Mouse (Mus musculus) erythroblast, embryonic 14.5 days (primary cell): ENCODE measurements around the gene Trappc11. TPM values are rescaled to one million over a fixed set of nuclear protein-coding genes. Genes with fewer than 3 reads are reported as not detected.
"Not testable (repeated sequence)": the region's sequence is repeated elsewhere in the genome, so short reads cannot be mapped to it uniquely, and the experiment has no call there.

Source experiments
- H3K27me3 ChIP-seq: 2 replicates; pipeline ENCODE4 v1.6.1; 2012; ENCODE audit warnings: inconsistent platforms; ENCODE audit not compliant: control insufficient read depth
- H3K36me3 ChIP-seq: 2 replicates; pipeline ENCODE4 v1.6.1; 2012; ENCODE audit warnings: mild to moderate bottlenecking, inconsistent platforms; ENCODE audit not compliant: control insufficient read depth
- H3K4me1 ChIP-seq: 2 replicates; pipeline ENCODE4 v1.6.1; 2012; ENCODE audit warnings: inconsistent platforms; ENCODE audit not compliant: control insufficient read depth
- H3K4me3 ChIP-seq: replicated peaks from 2 replicates; pipeline ENCODE3; 2012; ENCODE audit warnings: moderate library complexity, mild to moderate bottlenecking, inconsistent platforms
- H3K9me3 ChIP-seq: 2 replicates; pipeline ENCODE4 v1.6.1; 2012; ENCODE audit warnings: low read length, inconsistent platforms, mixed read lengths; ENCODE audit not compliant: control insufficient read depth
- GATA1 ChIP-seq: IDR thresholded peaks from 2 replicates; pipeline ENCODE4 v1.6.1; 2012; ENCODE audit warnings: low read length, inconsistent platforms, mixed read lengths
- TAL1 ChIP-seq: IDR thresholded peaks from 3 replicates; pipeline ENCODE4 v1.6.1; 2012; ENCODE audit warnings: low read length, inconsistent platforms, mixed read lengths
- polyA plus RNA-seq: library from polyadenylated mRNA; stranded (reverse); fragments of >175 nt; gene quantifications from 2 replicates; pipeline ENCODE4 v1.2.3, GENCODE M21; 2012

The Trappc11 gene
- polyA plus RNA-seq, 1 experiment, result 0.79 TPM

DNA sequence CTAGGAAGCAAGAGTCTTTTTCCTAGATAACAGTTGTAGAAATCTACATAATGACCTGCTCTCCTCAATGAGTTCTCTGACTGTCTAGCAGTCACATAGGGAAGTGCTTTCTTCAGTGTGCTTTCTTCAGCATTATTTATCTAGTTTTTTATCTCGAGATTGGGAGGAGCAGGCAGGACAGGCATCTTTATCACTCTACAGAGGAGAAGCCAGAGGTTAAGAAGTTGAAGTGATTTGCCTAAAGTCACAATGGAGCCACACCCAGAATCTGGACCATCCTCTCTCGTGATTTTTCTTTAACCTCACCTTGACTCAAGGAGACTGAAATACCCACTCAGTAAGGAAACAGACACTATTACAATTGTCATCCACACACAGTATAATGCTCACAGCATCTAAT is 31.3 kb downstream of the Trappc11 start:
- TF ChIP-seq TAL1, result no peak
- no peak overlapping the region for H3K4me3 ChIP-seq
- H3K36me3 ChIP-seq, result peaks cover 80% of the 10 kb centered on the region
- no peaks in the 10 kb centered on the region for H3K27me3 ChIP-seq
- H3K9me3 ChIP-seq, result no peaks in the 10 kb centered on the region
- no peaks in the 10 kb centered on the region for H3K4me1 ChIP-seq

DNA sequence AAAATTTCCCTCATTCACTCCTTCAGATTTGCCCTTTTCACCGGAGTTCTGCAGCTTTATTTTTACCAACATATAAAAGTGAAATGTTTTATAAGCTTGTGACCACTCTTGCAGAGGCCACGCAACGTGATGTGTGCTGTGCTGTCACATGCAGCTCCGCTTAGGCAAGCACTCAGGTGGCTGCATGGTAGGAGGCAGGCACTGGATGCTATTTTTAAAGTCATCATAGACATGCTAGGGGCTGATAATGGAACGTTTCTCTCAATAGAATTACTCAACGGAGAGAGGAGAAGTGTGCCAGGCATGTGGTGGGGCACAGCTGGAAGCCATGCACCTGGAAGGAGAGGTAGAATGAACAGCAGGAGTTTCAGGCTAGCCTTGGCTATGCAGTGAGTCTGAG is 37.8 kb downstream of the Trappc11 start:
- no peaks in the 10 kb centered on the region for H3K9me3 ChIP-seq
- H3K36me3 ChIP-seq, result peaks cover 83% of the 10 kb centered on the region
- H3K27me3 ChIP-seq, result no peaks in the 10 kb centered on the region
- TF ChIP-seq GATA1, result no peak
- TF ChIP-seq TAL1, result no peak
- H3K4me3 ChIP-seq, result no peak overlapping the region
- H3K4me1 ChIP-seq, result no peaks in the 10 kb centered on the region

DNA sequence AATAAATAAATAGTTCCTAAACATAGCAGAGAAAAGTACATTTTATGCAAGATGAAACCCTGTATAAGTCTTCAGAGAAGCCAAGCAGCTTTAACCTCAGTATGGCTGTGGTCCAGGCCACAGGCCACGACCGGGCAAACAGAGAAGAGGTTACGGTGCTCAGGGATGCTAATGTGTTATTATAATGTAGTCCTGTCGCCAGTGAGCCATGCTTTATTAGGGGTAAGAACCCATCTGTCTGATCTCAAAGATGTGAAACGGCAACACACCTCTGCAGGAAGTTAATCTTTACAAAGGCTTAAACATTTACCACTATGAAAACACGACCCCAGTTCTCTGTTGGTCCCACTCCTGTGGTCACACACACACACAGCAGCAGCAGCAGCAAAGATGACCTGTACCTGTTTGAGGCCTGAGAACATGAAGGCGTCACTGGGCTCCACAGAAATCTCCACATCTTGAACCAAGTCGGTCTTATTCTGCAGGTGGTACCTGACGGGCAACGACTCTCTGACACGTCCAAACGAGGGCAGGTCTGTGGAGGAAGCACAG is 38.6 kb downstream of the Trappc11 start:
- Histone ChIP-seq H3K4me1 (no peaks in the 10 kb centered on the region), H3K9me3 (no peaks in the 10 kb centered on the region), H3K27me3 (no peaks in the 10 kb centered on the region), H3K4me3 (no peak overlapping the region), H3K36me3 (peaks cover 82% of the 10 kb centered on the region)
- TF ChIP-seq TAL1 (no peak), GATA1 (no peak)

DNA sequence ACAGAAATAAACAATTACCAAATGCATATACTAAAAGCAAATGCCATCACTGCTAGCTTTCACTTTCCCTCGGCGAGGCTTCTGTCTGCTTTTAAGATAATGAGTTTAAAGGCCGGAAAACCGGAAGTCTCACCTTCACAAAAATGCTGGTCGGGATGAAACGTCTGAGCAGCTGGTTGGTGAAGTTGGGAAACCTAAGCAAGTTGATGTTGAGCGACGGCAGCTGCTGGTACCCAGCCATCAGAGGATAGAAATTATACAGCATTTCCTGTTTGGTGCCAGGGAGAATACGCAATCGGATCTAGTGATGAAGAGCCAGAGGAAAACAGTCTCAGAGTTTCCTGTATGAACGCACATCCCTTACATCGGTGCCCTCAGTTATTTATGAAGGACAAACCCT is 40.2 kb downstream of the Trappc11 start:
- no peaks in the 10 kb centered on the region for H3K9me3 ChIP-seq
- TF ChIP-seq GATA1, result no peak
- no peak for TF ChIP-seq TAL1
- H3K36me3 ChIP-seq, result peaks cover 74% of the 10 kb centered on the region
- H3K27me3 ChIP-seq, result no peaks in the 10 kb centered on the region
- H3K4me3 ChIP-seq, result no peak overlapping the region
- no peaks in the 10 kb centered on the region for H3K4me1 ChIP-seq

DNA sequence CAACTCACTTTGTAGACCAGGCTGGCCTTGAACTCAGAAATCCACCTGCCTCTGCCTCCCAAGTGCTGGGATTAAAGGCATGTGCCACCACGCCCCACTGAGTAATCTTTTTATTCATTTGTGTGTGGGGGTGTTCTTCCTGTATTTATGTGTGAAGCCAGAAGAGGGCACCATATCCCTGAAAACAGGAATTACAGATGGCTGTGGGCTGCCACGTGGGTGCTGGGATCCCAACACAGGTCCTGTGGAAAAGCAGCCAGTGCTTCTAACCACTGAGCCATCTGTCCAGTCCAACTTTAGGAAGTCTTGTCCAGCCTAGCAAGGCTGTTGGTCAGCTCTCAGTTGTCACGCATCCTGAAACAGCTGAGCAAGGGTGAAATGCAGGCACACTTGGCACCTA is 46.0 kb downstream of the Trappc11 start:
- H3K4me1 ChIP-seq, result no peaks in the 10 kb centered on the region
- no peak overlapping the region for H3K4me3 ChIP-seq
- peaks cover 9% of the 10 kb centered on the region for H3K9me3 ChIP-seq
- TF ChIP-seq TAL1 (no peak), GATA1 (no peak)
- no peaks in the 10 kb centered on the region for H3K27me3 ChIP-seq
- peaks cover 33% of the 10 kb centered on the region for H3K36me3 ChIP-seq

DNA sequence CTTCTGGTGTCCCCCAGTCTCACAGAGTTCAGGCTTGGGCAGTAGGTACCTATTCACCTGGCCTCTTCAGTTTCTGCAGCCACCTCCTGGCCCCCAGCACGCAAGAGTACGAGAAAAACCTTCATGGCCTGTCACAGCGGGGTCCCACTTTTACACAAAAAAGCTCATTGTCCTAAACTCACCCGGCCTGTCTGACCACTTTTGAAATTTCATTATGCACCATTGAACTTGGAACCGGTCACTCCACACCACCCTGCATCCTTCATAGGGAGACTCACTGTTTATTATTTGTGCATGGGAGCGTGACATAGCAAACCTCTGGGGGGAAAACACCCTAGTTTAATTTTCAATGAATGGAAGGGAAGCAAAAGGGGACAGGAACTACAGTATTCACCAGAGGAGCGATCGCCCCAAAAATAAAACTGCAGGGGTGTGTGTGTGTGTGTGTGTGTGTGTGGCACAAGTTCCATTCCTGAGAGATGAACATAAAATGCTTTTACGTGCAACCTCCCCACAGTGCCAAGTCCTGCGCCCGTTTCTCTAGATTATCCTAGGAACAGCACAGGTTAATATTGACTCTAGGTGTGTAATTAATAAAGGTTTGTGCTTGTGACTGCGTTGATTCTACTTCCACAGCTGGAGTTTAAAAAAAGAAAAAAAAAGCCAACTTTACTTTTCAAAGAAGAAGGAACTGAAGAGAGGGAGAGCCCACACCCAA is 50.8 kb downstream of the Trappc11 start:
- Histone ChIP-seq H3K4me3 (no peak overlapping the region), H3K4me1 (no peaks in the 10 kb centered on the region), H3K9me3 (peaks cover 14% of the 10 kb centered on the region), H3K27me3 (no peaks in the 10 kb centered on the region), H3K36me3 (peaks cover 4% of the 10 kb centered on the region)
- TF ChIP-seq TAL1, result no peak
- no peak for TF ChIP-seq GATA1

DNA sequence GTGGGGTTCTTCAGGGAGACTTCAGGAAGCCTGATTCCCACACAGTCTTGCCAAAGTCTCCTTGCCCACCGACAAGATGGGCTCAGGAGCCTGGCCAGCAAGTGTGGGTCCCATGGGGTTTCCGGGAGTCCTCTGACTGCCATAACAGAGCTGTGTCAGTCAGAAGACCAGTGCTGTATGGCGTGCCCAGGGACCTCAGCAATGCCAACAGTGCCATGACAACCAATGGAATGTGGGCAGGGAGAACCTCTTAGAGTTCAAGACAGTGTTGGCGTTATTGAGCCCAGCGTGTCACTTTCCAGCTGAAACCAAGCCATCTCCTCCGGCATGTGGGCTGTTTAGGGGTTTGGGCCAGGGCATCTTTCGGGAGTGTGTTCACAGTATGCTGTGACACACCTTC is 53.2 kb downstream of the Trappc11 start:
- Histone ChIP-seq H3K4me3 (no peak overlapping the region), H3K9me3 (peaks cover 10% of the 10 kb centered on the region), H3K36me3 (no peaks in the 10 kb centered on the region), H3K27me3 (no peaks in the 10 kb centered on the region), H3K4me1 (no peaks in the 10 kb centered on the region)
- no peak for TF ChIP-seq TAL1
- TF ChIP-seq GATA1, result no peak

DNA sequence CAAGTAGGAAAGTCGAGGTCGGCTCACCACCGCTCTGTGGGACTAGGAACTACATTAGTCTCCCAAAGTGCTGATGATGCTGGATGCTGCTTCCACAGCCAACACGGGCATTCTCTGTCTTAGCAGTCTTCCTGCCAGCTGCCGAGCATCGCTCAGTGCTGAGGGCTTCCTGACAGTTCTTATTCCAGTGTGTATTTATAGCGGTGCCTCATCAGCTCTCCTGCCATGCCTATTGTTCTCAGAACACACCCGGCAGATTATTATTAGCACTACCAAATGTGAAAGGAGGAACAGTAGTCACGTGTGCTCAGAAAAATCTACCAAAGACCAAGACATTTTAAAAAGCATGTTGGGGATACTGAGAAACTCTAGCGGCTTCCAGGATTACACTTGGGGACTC is 71.6 kb downstream of the Trappc11 start:
- TF ChIP-seq GATA1, result no peak
- TF ChIP-seq TAL1, result no peak
- Histone ChIP-seq H3K4me3 (no peak overlapping the region), H3K27me3 (no peaks in the 10 kb centered on the region)

DNA sequence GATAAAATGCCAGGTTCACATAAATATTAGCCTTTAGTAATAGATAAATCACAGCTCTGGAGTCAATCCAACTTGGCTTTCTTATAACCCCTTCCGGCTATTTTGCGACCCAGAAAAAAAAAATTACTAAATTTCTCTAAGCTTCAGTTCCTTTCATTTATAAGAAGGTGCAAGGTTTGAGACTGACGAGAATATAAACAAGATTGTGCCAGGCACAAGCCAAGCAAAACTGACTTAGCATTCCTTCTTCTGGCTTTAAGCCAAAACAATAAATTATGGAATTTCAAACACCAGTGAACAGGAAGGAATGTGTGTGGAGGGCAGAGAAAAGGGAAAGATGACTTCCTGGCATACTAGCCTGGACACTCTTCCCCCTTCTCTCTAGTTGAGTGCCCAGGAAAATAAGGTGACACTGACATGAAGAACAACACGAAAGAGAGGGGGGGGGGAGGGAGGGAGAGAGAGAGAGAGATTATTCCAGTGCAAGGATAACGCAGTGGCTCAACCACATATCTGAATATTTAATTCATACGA is 74.0 kb downstream of the Trappc11 start:
- TF ChIP-seq TAL1, result no peak
- no peak for TF ChIP-seq GATA1
- peaks cover 16% of the 10 kb centered on the region for H3K9me3 ChIP-seq
- H3K4me1 ChIP-seq, result no peaks in the 10 kb centered on the region
- no peak overlapping the region for H3K4me3 ChIP-seq
- H3K27me3 ChIP-seq, result no peaks in the 10 kb centered on the region
- H3K36me3 ChIP-seq, result no peaks in the 10 kb centered on the region

More for the DNA sequence above, 71.6 kb downstream of the Trappc11 start:
- peaks cover 20% of the 10 kb centered on the region for H3K9me3 ChIP-seq
- no peaks in the 10 kb centered on the region for H3K4me1 ChIP-seq
- no peaks in the 10 kb centered on the region for H3K36me3 ChIP-seq

DNA sequence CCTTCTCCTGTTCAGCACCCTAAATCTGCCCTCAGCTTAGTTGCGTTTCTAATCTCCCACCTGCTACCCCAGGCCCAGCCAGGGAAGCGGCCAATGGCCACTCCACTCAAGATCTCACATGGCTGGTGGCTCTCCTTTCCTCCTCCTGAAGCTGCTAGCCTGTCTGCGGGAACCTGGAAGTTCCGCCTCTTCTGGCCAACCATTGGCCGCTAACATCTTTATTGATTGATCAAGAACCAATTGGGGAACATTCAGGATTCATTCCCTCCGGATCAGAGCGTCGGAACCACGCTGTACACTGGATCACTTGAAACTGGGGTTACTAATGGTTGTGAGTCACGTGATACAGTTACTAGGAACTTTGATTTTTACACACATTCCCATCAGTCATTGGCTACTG is 74.7 kb downstream of the Trappc11 start:
- no peaks in the 10 kb centered on the region for H3K4me1 ChIP-seq
- peaks cover 13% of the 10 kb centered on the region for H3K9me3 ChIP-seq
- H3K27me3 ChIP-seq, result no peaks in the 10 kb centered on the region
- TF ChIP-seq GATA1 (no peak), TAL1 (no peak)
- H3K36me3 ChIP-seq, result no peaks in the 10 kb centered on the region
- no peak overlapping the region for H3K4me3 ChIP-seq

DNA sequence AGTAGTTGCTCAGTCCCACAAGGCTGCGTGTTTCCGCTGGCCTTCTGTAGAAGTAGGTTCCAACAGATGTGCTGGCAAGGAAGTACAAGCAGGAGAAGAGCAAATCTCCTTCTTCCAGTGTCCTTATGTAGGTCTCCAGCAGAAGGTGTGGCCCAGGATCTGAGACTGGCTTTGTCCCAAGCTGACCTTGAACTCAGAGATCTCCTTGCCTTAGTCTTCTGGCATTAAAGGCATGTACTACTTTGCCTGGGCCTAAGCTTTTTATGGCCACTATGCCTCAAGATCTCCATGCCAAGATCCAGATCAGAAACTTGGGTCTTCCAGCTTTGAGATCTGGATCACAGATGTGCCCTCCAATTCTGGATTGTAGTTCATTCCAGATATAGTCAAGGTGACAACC is 84.1 kb downstream of the Trappc11 start:
- peaks cover 27% of the 10 kb centered on the region for H3K9me3 ChIP-seq
- H3K36me3 ChIP-seq, H3K27me3 ChIP-seq, H3K4me1 ChIP-seq, H3K4me3 ChIP-seq: not testable (repeated sequence)
